Mouse (Mus musculus) cerebellum, adult 2 months (tissue): ENCODE measurements at regions not wholly inside any gene's neighbourhood (a gene's known extent, or its start where the extent isn't known, plus 50 kb on each side); places are given as distances from the start of the nearest gene placed in this dataset.

Experiments
- DNase-seq, 2 experiments: peaks; one replicate each; pipeline ENCODE4 v3.0.0; 2021
- H3K27ac ChIP-seq: fragments of 200-500 bp; 2 replicates; pipeline ENCODE4 v1.5.1; 2012; ENCODE audit warnings: low read length, control low read depth, inconsistent platforms; ENCODE audit not compliant: insufficient read depth
- H3K27me3 ChIP-seq: fragments of 200-500 bp; 2 replicates; pipeline ENCODE4 v1.6.1; 2012; ENCODE audit warnings: inconsistent platforms, mild to moderate bottlenecking, low read length, moderate library complexity; ENCODE audit not compliant: control insufficient read depth, insufficient read depth
- H3K4me1 ChIP-seq: fragments of 200-500 bp; 2 replicates; pipeline ENCODE4 v1.6.1; 2011; ENCODE audit warnings: low read length; ENCODE audit not compliant: control insufficient read depth, insufficient read depth
- H3K4me3 ChIP-seq: fragments of 200-500 bp; replicated peaks from 2 replicates; pipeline ENCODE3; 2011; ENCODE audit warnings: mild to moderate bottlenecking, low read depth, low read length, control low read depth; ENCODE audit not compliant: insufficient read depth
- CTCF ChIP-seq: fragments of 200-500 bp; IDR thresholded peaks from 2 replicates; pipeline ENCODE4 v1.5.1; 2011; ENCODE audit warnings: low read depth, mild to moderate bottlenecking, control low read depth, low read length, moderate library complexity, borderline replicate concordance; ENCODE audit not compliant: insufficient read depth
- POLR2A ChIP-seq: fragments of 200-500 bp; IDR thresholded peaks from 2 replicates; pipeline ENCODE4 v1.6.1; 2011; ENCODE audit warnings: low read length, control low read depth, borderline replicate concordance; ENCODE audit not compliant: insufficient read depth
- WGBS: fragments of 180-500 bp; shearing (Covaris S2); methylation state at CpG from one replicate; pipeline ENCODE4 v1.1.7; 2018; 5-methylcytosine and 5-hydroxymethylcytosine counted together

DNA sequence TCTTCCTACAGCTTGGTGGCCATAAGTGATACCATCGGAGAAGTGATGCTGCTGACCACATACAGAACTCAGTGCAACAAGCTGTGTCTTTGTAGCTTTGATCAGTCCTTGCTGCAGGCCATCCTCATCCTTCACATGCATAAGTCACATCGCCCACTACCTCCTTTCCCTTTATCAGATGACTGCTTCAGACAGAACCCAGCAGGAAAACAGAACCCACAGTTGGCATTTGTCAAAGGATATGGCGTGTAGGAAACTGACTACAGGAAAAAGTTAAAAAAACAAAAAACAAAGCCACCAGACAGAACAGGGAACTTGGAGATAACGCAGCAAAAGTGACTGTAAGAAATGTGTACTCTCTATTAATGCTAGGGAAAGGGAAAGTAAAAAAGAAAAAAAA lies 136.1 kb upstream of the Mocs2 start:
- DNase-seq: no peak
- H3K27me3 ChIP-seq: no peaks in the 10 kb centered on the region
- no peaks in the 10 kb centered on the region for H3K4me1 ChIP-seq
- 78% methylated on average over 4 of the region's 4 CpGs for WGBS
- TF ChIP-seq POLR2A (no peak), CTCF (no peak)
- H3K27ac ChIP-seq: no peak overlapping the region
- no peak overlapping the region for H3K4me3 ChIP-seq

DNA sequence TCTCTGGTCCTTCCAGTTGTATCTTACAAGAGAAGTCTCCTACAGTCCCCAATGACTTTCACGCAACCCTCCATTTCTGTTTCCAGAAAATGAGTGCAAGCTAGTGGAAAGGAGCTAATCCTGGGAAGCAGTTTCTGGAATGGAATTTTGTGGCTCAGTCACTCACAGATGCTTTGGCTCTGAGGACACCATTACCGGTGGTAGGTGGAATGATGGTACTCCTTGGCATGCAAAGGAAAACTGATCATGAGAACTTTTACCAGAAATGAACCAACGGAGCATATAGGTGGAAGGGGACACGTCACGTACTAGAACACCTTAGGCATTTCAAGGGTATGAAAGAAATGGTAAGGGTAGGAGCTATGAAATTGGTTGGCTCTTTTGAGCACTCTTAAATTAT lies 135.1 kb upstream of the Mocs2 start:
- Histone ChIP-seq H3K4me1 (no peaks in the 10 kb centered on the region), H3K4me3 (no peak overlapping the region), H3K27ac (no peak overlapping the region), H3K27me3 (no peaks in the 10 kb centered on the region)
- TF ChIP-seq POLR2A (no peak), CTCF (no peak)
- no peak for DNase-seq
- WGBS: 92% methylated on average over 5 of the region's 5 CpGs

DNA sequence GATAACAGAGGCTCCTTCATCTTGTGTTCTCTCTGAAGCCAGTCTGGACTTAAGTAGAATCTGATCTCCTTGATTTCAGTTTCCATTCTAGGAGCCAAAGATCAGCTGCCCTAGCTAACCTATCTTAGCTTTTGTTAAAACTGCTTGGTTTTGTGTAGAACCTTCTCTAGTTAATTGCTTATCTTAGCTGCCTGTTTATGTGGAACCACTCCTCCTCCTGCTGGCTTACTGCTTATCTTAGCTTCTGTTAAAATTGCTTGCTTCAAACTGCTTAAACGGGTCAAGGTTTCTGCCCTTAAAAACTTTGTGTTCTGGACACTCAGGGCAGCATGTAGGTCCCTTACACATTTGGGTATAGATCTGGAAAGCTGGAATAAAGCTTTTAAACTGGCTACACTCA lies 133.7 kb upstream of the Mocs2 start:
- Histone ChIP-seq H3K4me1 (no peaks in the 10 kb centered on the region), H3K4me3 (no peak overlapping the region), H3K27me3 (no peaks in the 10 kb centered on the region), H3K27ac (no peak overlapping the region)
- no peak for DNase-seq
- 92% methylated on average over 1 of the region's 1 CpGs for WGBS
- no peak for TF ChIP-seq POLR2A
- TF ChIP-seq CTCF: no peak

DNA sequence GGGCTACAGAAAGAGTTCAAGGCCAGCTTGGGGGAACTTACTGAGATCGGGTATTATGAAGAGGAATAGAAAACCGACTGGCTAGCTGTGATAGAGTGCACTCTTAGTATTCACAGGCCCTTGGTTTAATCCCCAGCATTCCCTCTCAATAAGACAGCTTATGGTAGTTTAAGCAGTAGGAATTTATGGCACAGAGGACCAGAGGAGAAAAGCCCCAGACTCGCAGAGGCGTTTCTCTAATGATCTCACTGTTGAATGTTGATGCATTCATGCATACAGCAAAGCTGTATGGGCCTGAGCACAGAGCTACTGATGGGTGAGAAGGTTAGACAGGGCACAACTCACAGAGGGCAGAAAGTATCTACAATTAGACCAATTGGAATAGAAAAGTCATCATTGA lies 132.7 kb upstream of the Mocs2 start:
- H3K27ac ChIP-seq: no peak overlapping the region
- no peak overlapping the region for H3K4me3 ChIP-seq
- no peaks in the 10 kb centered on the region for H3K4me1 ChIP-seq
- TF ChIP-seq POLR2A: no peak
- TF ChIP-seq CTCF: no peak
- WGBS: 62% methylated on average over 4 of the region's 4 CpGs
- no peak for DNase-seq
- H3K27me3 ChIP-seq: no peaks in the 10 kb centered on the region

DNA sequence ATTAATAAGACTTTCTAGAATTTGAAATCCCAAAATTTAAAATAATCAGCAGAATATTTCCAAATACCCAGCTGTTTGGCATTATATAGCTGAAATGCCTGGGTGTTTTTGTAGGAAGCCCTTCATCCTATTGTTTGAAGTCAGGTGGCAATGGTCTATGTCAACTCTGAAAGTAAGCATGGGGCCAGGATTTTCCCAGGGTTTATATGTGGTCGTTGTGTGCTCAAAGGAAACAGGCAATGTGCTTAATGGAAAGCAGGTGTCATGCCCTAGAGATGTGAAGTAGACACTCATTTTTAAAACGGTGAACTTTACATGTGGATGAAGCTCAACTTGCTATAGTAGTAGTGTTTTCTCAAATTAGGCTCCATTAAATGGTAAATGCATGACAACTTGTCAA lies 105.4 kb upstream of the Mocs2 start:
- Histone ChIP-seq H3K4me3 (no peak overlapping the region), H3K4me1 (no peaks in the 10 kb centered on the region), H3K27ac (no peak overlapping the region), H3K27me3 (no peaks in the 10 kb centered on the region)
- 77% methylated on average over 2 of the region's 2 CpGs for WGBS
- DNase-seq: no peak
- TF ChIP-seq POLR2A (no peak), CTCF (no peak)

DNA sequence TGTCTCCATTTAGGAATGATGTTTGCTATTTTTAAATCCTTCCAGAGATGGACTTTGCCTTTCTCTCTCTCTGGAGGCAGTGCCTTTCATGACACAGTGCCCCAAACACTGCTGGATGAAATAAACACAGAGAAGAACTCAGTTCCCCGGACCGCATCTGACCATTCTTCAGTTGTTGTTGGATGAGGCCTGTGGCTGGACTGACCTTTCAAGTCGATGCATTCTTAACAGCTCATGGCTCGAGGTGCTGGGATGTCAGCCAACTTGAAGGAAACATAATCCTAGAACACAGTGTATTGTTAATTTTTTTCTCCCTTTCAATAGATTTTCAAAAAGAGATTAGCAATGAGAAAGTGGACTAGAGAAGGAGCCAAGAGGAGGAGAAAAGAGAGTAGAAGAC lies 98.3 kb upstream of the Mocs2 start:
- H3K4me1 ChIP-seq: no peaks in the 10 kb centered on the region
- DNase-seq: no peak
- WGBS: 42% methylated on average over 4 of the region's 4 CpGs
- no peaks in the 10 kb centered on the region for H3K27me3 ChIP-seq
- no peak for TF ChIP-seq CTCF
- TF ChIP-seq POLR2A: no peak
- H3K27ac ChIP-seq: no peak overlapping the region
- no peak overlapping the region for H3K4me3 ChIP-seq

DNA sequence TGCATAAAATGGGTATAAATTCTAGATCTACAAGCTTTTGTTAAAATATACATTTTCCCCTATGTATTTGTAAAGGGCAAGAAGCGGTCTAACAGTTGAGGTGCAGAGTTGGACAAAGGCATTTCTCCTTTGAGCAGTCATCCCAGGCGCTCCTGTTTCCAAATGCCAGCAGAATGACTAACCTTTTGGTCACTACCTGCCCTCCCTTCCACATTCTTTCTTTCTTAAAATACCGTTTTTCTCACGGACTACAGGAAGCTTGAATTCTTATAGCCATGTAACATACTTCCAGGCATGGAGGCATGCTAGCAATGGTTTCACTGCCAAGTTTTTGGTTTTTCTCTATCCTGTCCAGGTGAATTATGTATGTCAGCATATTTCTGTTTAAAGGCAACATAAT lies 91.2 kb upstream of the Mocs2 start:
- TF ChIP-seq POLR2A: no peak
- no peak for TF ChIP-seq CTCF
- H3K4me3 ChIP-seq: no peak overlapping the region
- no peak for DNase-seq
- no peaks in the 10 kb centered on the region for H3K27me3 ChIP-seq
- 86% methylated on average over 4 of the region's 4 CpGs for WGBS
- no peaks in the 10 kb centered on the region for H3K4me1 ChIP-seq
- no peak overlapping the region for H3K27ac ChIP-seq

DNA sequence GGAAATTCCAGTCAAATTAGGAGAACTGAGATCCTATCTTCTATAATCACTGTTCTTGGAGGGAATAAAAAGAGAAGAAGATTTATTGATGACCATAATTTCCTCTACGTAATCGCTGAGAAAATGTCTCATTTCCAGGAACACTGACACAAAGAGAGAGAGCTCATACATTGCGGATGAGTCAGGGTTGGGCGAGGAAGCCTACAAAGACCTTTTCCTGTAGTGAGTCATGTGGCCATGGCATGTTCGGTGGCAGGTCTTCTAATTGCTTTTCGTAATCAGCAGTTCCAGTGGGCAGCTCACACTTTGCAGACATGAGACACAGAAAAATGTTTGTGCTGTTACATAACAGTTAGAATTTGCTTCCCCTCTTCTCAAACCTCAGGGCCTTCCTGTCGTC lies 83.0 kb upstream of the Mocs2 start:
- 89% methylated on average over 7 of the region's 7 CpGs for WGBS
- DNase-seq: no peak
- TF ChIP-seq POLR2A (no peak), CTCF (no peak)

DNA sequence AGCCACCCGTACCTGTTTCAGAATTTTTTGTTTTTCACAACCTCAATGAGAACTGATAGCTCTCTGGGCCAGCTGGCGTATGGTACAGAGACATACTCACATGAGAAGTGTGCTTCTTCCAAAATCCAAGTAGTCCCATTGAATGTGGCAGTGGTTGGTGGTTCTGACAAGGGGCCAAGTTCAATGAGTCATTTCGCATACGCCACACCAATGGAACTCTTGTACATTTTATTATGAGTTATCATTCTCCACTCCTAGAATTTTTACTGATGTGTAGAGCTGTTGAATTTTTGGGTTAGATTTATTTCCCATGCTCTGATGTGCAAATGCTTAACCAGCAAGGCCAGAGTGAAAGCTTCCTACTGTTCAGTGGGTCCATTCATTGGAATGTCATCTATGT lies 82.0 kb upstream of the Mocs2 start:
- no peak for DNase-seq
- Histone ChIP-seq H3K27me3 (no peaks in the 10 kb centered on the region), H3K4me3 (no peak overlapping the region), H3K4me1 (no peaks in the 10 kb centered on the region), H3K27ac (no peak overlapping the region)
- WGBS: 92% methylated on average over 4 of the region's 4 CpGs
- TF ChIP-seq POLR2A: no peak
- no peak for TF ChIP-seq CTCF

More for the DNA sequence above, 83.0 kb upstream of the Mocs2 start:
- Histone ChIP-seq H3K27ac (no peak overlapping the region), H3K4me3 (no peak overlapping the region), H3K4me1 (no peaks in the 10 kb centered on the region), H3K27me3 (no peaks in the 10 kb centered on the region)

DNA sequence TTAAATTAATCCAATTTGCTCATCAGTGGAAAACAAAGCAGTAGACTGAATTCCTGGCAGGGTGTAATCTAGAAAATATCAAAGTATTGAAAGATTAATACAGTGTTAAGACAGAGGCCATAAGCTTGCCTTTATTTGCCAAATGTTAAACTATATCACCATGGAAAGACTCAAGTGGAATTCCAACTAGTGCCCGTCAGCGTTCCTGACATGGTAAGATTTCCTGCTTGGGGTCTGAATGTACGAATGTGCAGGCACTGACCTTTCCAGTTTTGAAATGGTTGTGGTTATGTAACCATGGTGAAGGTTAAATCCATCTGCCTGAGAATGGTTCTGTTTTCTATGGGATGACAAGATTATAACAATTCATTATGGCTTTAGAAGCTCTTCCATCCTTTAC lies 75.5 kb upstream of the Mocs2 start:
- 44% methylated on average over 3 of the region's 3 CpGs for WGBS
- H3K27ac ChIP-seq: no peak overlapping the region
- TF ChIP-seq CTCF (no peak), POLR2A (no peak)
- DNase-seq: no peak
- H3K4me3 ChIP-seq: no peak overlapping the region
- H3K27me3 ChIP-seq: no peaks in the 10 kb centered on the region
- H3K4me1 ChIP-seq: no peaks in the 10 kb centered on the region
